Mouse (Mus musculus) midbrain, embryonic 11.5 days (tissue): ENCODE data around the gene Spats1. TPM values are rescaled to one million over a fixed set of nuclear protein-coding genes. Genes with fewer than 3 reads are reported as not detected.
"Not testable (repeated sequence)": the region's sequence is repeated elsewhere in the genome, so short reads cannot be mapped to it uniquely, and the experiment has no call there.

Source experiments
- ATAC-seq: fragments of 200-750 bp; cut with Nextera tagmentation; 2 replicates; pipeline ENCODE4 v1.8.0; 2017; ENCODE audit warnings: moderate TSS enrichment, moderate library complexity; ENCODE audit not compliant: low FRiP score
- DNase-seq: peaks from one replicate; pipeline ENCODE4 v3.0.0; 2015; ENCODE audit warnings: low spot score; ENCODE audit errors: missing footprints
- H3K27ac ChIP-seq: fragments of 300-500 bp; sonication (generic); 2 replicates; pipeline ENCODE4 v1.5.1; 2014; ENCODE audit warnings: low read depth, low read length
- H3K27me3 ChIP-seq: fragments of 300-500 bp; sonication (generic); 2 replicates; pipeline ENCODE4 v1.6.1; 2014; ENCODE audit warnings: mild to moderate bottlenecking, low read length, moderate library complexity, mixed read lengths; ENCODE audit not compliant: control insufficient read depth, insufficient read depth
- H3K36me3 ChIP-seq: fragments of 300-500 bp; sonication (generic); 2 replicates; pipeline ENCODE4 v1.6.1; 2014; ENCODE audit warnings: mild to moderate bottlenecking, low read length, moderate library complexity, mixed read lengths; ENCODE audit not compliant: control insufficient read depth, insufficient read depth
- H3K4me1 ChIP-seq: fragments of 300-500 bp; sonication (generic); 2 replicates; pipeline ENCODE4 v1.6.1; 2014; ENCODE audit warnings: low read length; ENCODE audit not compliant: control insufficient read depth, insufficient read depth
- H3K4me2 ChIP-seq: fragments of 300-500 bp; sonication (generic); 2 replicates; pipeline ENCODE4 v1.6.1; 2014; ENCODE audit warnings: mild to moderate bottlenecking, moderate library complexity
- H3K4me3 ChIP-seq: fragments of 300-500 bp; sonication (generic); 2 replicates; pipeline ENCODE4 v1.5.1; 2014; ENCODE audit warnings: low read depth, low read length
- H3K9ac ChIP-seq: fragments of 300-500 bp; sonication (generic); 2 replicates; pipeline ENCODE4 v1.6.1; 2014; ENCODE audit warnings: low read length
- H3K9me3 ChIP-seq: fragments of 300-500 bp; sonication (generic); 2 replicates; pipeline ENCODE4 v1.6.1; 2016; ENCODE audit warnings: low read length; ENCODE audit not compliant: control insufficient read depth
- WGBS: fragments of 180-500 bp; shearing (Covaris S2); extraction: QIAGEN DNeasy Blood & Tissue Kit; methylation state at CpG from one replicate; pipeline ENCODE4 v1.1.7; 2014; 5-methylcytosine and 5-hydroxymethylcytosine counted together
- polyA plus RNA-seq: library from polyadenylated mRNA; unstranded; fragments of >200 nt; fragmentation: Nextera tagmentation; extraction: Ambion mirVana; gene quantifications from 2 replicates; pipeline ENCODE4 v1.2.1, GENCODE M21; 2014

Gene Spats1
- polyA plus RNA-seq, 1 experiment from 2014 or later: 0.46 TPM

GRCm38 (mm10) chr17:45458516-45458915, 16.7 kb downstream of the Spats1 start:
- no peak for ATAC-seq
- Histone ChIP-seq H3K9me3 (no peaks in the 10 kb centered on the region), H3K4me1 (peaks cover 10% of the 10 kb centered on the region), H3K27me3 (no peaks in the 10 kb centered on the region), H3K4me3 (no peak overlapping the region), H3K27ac (no peak overlapping the region), H3K9ac (no peak overlapping the region), H3K36me3 (no peaks in the 10 kb centered on the region), H3K4me2 (no peak overlapping the region)
- WGBS: 82% methylated on average over 4 of the region's 4 CpGs
- DNase-seq: no peak

DNA sequence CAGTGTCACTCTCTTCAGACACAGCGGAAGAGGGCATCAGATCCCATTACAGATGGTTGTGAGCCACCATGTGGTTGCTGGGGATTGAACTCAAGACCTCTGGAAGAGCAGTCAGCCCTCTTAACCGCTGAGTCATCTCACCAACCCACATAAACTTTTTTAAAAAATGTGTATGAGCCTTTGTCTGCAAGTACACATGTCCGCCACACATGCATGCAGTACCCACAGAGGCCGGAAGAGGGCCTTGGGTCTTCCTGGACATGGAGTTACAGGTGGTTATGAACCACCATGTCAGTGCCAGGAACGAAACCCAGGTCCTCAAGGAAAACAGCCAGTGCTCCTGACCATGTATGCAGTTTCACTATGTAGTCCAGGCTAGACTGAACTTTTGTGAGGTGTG, 17.7 kb downstream of the Spats1 start:
- no peak overlapping the region for H3K9ac ChIP-seq
- no peaks in the 10 kb centered on the region for H3K9me3 ChIP-seq
- no peak overlapping the region for H3K4me3 ChIP-seq
- 91% methylated on average over 5 of the region's 5 CpGs for WGBS
- H3K4me2 ChIP-seq: no peak overlapping the region
- no peaks in the 10 kb centered on the region for H3K36me3 ChIP-seq
- H3K27me3 ChIP-seq: no peaks in the 10 kb centered on the region
- no peak overlapping the region for H3K27ac ChIP-seq
- DNase-seq (no peak), ATAC-seq (no peak)
- H3K4me1 ChIP-seq: peaks cover 10% of the 10 kb centered on the region

- H3K9me3 ChIP-seq: no peaks in the 10 kb centered on the region
- DNase-seq (no peak), ATAC-seq (no peak)
- H3K27me3 ChIP-seq: no peaks in the 10 kb centered on the region
- H3K4me2 ChIP-seq: no peak overlapping the region
- WGBS: 44% methylated on average over 13 of the region's 13 CpGs
- no peak overlapping the region; the same call in 1 of the 2 replicates for H3K27ac ChIP-seq
- no peaks in the 10 kb centered on the region for H3K36me3 ChIP-seq
- peaks cover 10% of the 10 kb centered on the region for H3K4me1 ChIP-seq
- H3K4me3 ChIP-seq: no peak overlapping the region
- H3K9ac ChIP-seq: no peak overlapping the region
Measured at GRCm38 (mm10) chr17:45456260-45457152, 18.7 kb downstream of the Spats1 start.

DNA sequence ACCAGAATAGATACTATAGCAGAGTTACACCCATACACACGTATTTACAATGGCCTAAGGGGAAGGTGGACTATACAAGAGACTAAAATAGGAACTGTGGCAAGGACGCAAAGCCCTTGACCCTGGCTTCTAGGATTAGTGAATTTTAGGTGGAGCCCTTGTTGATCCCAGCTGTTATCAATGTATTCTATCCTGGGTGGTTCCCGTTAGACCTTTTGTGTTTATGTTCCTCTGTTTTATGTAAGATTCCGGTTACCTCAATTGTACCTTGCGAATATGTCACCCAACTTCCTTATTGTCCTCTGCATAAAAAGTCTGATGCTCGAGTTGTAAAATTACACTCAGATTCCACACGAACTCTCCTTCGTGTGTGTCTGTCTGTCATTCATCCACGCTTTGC, 19.4 kb downstream of the Spats1 start:
- H3K9me3 ChIP-seq, DNase-seq, H3K36me3 ChIP-seq, H3K27me3 ChIP-seq, H3K4me3 ChIP-seq, H3K27ac ChIP-seq, ATAC-seq, H3K4me1 ChIP-seq, H3K9ac ChIP-seq, H3K4me2 ChIP-seq: not testable (repeated sequence)
- WGBS: 91% methylated on average over 8 of the region's 9 CpGs

DNA sequence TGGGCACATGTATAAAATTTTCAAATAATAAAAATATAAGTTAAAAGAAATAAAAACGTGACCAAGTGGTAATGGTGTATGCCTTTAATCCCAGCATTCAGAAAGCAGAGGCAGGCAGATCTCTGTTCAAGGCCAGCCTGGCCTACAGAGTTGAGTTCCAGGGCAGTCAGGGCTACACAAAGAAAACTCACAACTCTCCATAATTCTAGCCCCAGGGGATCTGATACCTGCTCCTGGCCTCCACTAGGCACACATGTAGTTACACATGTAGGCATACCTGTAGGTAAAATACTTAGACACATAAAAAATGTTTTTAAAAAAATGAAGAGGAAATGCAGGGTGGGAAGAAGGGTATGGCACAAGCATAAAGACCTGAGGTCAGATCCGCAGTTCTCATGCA, 20.4 kb downstream of the Spats1 start:
- Histone ChIP-seq H3K27ac (no peak overlapping the region), H3K36me3 (no peaks in the 10 kb centered on the region), H3K9ac (no peak overlapping the region), H3K4me3 (no peak overlapping the region), H3K27me3 (no peaks in the 10 kb centered on the region), H3K4me1 (peaks cover 10% of the 10 kb centered on the region), H3K4me2 (no peak overlapping the region), H3K9me3 (no peaks in the 10 kb centered on the region)
- WGBS: 85% methylated on average over 2 of the region's 2 CpGs
- DNase-seq (no peak), ATAC-seq (no peak)

DNA sequence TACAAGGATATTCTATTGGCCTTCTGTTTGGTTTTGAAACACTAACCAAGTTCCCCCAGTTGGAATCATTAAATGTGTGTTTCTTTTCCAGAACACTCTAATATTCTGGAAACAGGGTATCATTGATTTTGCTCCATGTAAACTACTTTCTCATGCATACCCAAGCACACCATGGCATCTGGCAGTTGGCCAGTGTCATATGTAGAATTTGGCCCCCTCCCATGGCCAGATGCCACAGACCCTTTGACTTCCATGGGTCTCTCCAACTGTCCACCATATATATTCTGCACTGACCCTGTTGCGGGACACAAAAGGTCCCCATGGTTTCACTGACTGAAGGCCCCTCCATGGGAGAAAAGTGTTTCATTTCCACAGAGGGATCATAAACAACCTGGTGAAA, 22.9 kb downstream of the Spats1 start:
- no peak overlapping the region for H3K27ac ChIP-seq
- no peak overlapping the region for H3K4me2 ChIP-seq
- no peaks in the 10 kb centered on the region for H3K27me3 ChIP-seq
- DNase-seq (no peak), ATAC-seq (no peak)
- H3K9me3 ChIP-seq: no peaks in the 10 kb centered on the region
- no peak overlapping the region for H3K4me3 ChIP-seq
- H3K9ac ChIP-seq: no peak overlapping the region
- peaks cover 10% of the 10 kb centered on the region for H3K4me1 ChIP-seq
- 0 out of 2 replicates have a peak, but pooled peaks cover 2% of the 10 kb centered on the region for H3K36me3 ChIP-seq
- WGBS: 100% methylated on average over 1 of the region's 1 CpGs

GRCm38 (mm10) chr17:45450153-45450552, 25.1 kb downstream of the Spats1 start:
- Histone ChIP-seq H3K4me1 (no peaks in the 10 kb centered on the region), H3K27me3 (no peaks in the 10 kb centered on the region), H3K36me3 (0 out of 2 replicates have a peak, but pooled peaks cover 2% of the 10 kb centered on the region), H3K9ac (no peak overlapping the region), H3K27ac (no peak overlapping the region), H3K4me2 (no peak overlapping the region), H3K4me3 (no peak overlapping the region), H3K9me3 (no peaks in the 10 kb centered on the region)
- WGBS: 93% methylated on average over 6 of the region's 6 CpGs
- no peak for DNase-seq
- ATAC-seq: no peak

DNA sequence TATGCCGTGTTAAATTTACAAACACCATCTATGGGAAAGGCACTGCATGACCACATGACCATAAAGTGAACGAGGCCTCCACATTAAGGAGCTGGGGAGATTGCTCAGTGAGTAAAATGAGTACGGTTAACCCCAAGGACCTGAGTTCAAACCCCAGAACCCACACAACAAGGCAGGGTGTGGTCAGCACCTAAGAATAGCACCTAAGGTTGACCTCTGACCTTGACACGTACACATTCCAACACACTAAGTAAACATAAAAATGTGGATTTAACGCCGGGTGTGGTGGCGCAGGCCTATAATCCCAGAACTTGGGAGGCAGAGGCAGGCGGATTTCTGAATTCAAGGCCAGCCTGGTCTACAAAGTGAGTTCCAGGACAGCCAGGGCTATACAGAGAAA, 25.6 kb downstream of the Spats1 start:
- Histone ChIP-seq H3K9ac (no peak overlapping the region), H3K9me3 (no peaks in the 10 kb centered on the region), H3K4me1 (no peaks in the 10 kb centered on the region), H3K36me3 (0 out of 2 replicates have a peak, but pooled peaks cover 2% of the 10 kb centered on the region), H3K4me2 (no peak overlapping the region), H3K27ac (no peak overlapping the region), H3K27me3 (no peaks in the 10 kb centered on the region), H3K4me3 (no peak overlapping the region)
- WGBS: 98% methylated on average over 8 of the region's 8 CpGs
- DNase-seq: no peak
- ATAC-seq: no peak

GRCm38 (mm10) chr17:45447063-45447462, 28.2 kb downstream of the Spats1 start:
- Histone ChIP-seq H3K4me1 (no peaks in the 10 kb centered on the region), H3K4me2 (no peak overlapping the region), H3K4me3 (no peak overlapping the region), H3K36me3 (0 out of 2 replicates have a peak, but pooled peaks cover 2% of the 10 kb centered on the region), H3K9me3 (no peaks in the 10 kb centered on the region), H3K9ac (no peak overlapping the region), H3K27ac (no peak overlapping the region), H3K27me3 (no peaks in the 10 kb centered on the region)
- WGBS: 94% methylated on average over 2 of the region's 2 CpGs
- DNase-seq: no peak
- ATAC-seq: no peak
